Mouse (Mus musculus) stomach, postnatal 0 days (tissue): ENCODE measurements around the gene Aym1. TPM values are rescaled to one million over a fixed set of nuclear protein-coding genes. Genes with fewer than 3 reads are reported as not detected.
A peak's percentile ranks its signal among the peaks of the same experiment; 100 is the strongest.

Experiments used
- ATAC-seq: fragments of 200-750 bp; cut with Nextera tagmentation; 2 replicates; pipeline ENCODE4 v1.8.0; 2017; ENCODE audit not compliant: low FRiP score, low TSS enrichment
- DNase-seq: peaks from one replicate; pipeline ENCODE4 v3.0.0-alpha.2; 2016; ENCODE audit warnings: low spot score
- H3K27ac ChIP-seq: fragments of 300-500 bp; sonication (generic); replicated peaks from 2 replicates; pipeline ENCODE4 v1.5.1; 2014; ENCODE audit warnings: mild to moderate bottlenecking, control low read depth
- H3K27me3 ChIP-seq: fragments of 300-500 bp; sonication (generic); 2 replicates; pipeline ENCODE4 v1.6.1; 2014; ENCODE audit warnings: low read length; ENCODE audit not compliant: control insufficient read depth, insufficient read depth
- H3K36me3 ChIP-seq: fragments of 300-500 bp; sonication (generic); 2 replicates; pipeline ENCODE4 v1.6.1; 2014; ENCODE audit warnings: low read length, mixed read lengths; ENCODE audit not compliant: control insufficient read depth, insufficient read depth
- H3K4me1 ChIP-seq: fragments of 300-500 bp; sonication (generic); replicated peaks from 2 replicates; pipeline ENCODE4 v1.6.1; 2014; ENCODE audit warnings: antibody characterized with exemption; ENCODE audit not compliant: control insufficient read depth, insufficient read depth
- H3K4me2 ChIP-seq: fragments of 300-500 bp; sonication (generic); replicated peaks from 2 replicates; pipeline ENCODE4 v1.6.1; 2014; ENCODE audit warnings: low read depth, mild to moderate bottlenecking, control low read depth, moderate library complexity
- H3K4me3 ChIP-seq: fragments of 300-500 bp; sonication (generic); 2 replicates; pipeline ENCODE4 v1.5.1; 2014; ENCODE audit warnings: low read depth, low read length, control low read depth
- H3K9ac ChIP-seq: fragments of 300-500 bp; sonication (generic); 2 replicates; pipeline ENCODE4 v1.6.1; 2014; ENCODE audit warnings: mild to moderate bottlenecking, low read length, control low read depth, mixed read lengths
- H3K9me3 ChIP-seq: fragments of 300-500 bp; sonication (generic); 2 replicates; pipeline ENCODE4 v1.6.1; 2016; ENCODE audit warnings: low read length; ENCODE audit not compliant: control insufficient read depth
- CTCF ChIP-seq: IDR thresholded peaks from 2 replicates; pipeline ENCODE4 v1.5.1; 2016; ENCODE audit warnings: antibody characterized with exemption, low read depth, mild to moderate bottlenecking, moderate library complexity
- EP300 ChIP-seq: optimal IDR thresholded peaks from 2 replicates; pipeline ENCODE3; 2016; ENCODE audit warnings: antibody characterized with exemption
- WGBS: fragments of 180-500 bp; shearing (Covaris S2); extraction: QIAGEN DNeasy Blood & Tissue Kit; methylation state at CpG from one replicate; pipeline ENCODE4 v1.1.7; 2014; 5-methylcytosine and 5-hydroxymethylcytosine counted together
- polyA plus RNA-seq: library from polyadenylated mRNA; unstranded; fragments of >200 nt; fragmentation: Nextera tagmentation; extraction: Ambion mirVana; gene quantifications from 2 replicates; pipeline ENCODE4 v1.2.1, GENCODE M21; 2015

Aym1 gene
- polyA plus RNA-seq, 1 experiment from 2014 or later = not detected

DNA sequence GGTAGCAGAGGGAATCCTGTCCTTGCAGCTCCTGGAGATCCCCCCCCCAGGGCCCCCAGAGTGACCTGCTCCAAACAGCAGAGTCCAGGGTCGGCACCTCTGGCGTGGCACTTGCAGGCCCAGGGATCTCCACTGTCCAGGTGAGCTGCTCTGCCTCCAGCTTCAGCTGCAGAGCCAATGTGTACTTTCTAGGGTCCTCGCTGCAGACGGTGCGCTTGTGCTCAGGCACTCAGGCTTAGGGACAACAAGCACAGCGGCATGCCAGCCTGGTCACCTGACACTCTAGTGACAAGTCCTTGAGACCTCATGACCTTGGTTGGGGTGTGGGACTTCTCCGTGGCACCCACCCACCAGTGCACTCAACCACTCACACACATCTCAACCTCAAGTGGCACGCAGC is 27.6 kb upstream of the Aym1 start:
- TF ChIP-seq CTCF = no peak
- TF ChIP-seq EP300 = no peak
- no peaks in the 10 kb centered on the region for H3K9me3 ChIP-seq
- H3K4me3 ChIP-seq = no peak overlapping the region
- DNase-seq = no peak
- no peaks in the 10 kb centered on the region; the same call in 1 of the 2 replicates for H3K4me1 ChIP-seq
- 90% methylated on average over 8 of the region's 8 CpGs for WGBS
- no peaks in the 10 kb centered on the region; the same call in 1 of the 2 replicates for H3K27me3 ChIP-seq
- no peak overlapping the region for H3K9ac ChIP-seq
- ATAC-seq = no peak
- H3K36me3 ChIP-seq = no peaks in the 10 kb centered on the region
- H3K4me2 ChIP-seq = no peak overlapping the region
- H3K27ac ChIP-seq = no peak overlapping the region

DNA sequence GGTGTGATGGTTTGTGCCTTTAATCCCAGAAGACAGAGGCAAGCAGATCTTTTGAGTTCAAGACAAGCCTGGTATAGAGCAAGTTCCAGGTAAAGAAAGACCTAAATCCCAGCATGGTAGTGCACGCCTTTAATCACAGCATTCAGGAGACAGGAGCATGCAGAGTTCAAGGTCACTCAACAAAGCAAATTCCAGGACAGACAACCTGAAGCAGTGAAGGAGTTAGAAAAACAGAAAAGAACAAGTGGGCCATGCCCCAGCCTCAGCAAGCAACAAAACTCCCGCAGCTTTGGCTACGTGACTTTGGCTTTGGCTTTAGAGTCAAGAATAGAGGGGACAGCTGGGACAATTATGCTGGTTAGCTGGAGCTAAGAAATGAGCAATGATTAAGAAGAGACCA is 26.9 kb upstream of the Aym1 start:
- no peak for ATAC-seq
- TF ChIP-seq CTCF = no peak
- no peak for TF ChIP-seq EP300
- WGBS = 77% methylated on average over 3 of the region's 3 CpGs
- Histone ChIP-seq H3K36me3 (no peaks in the 10 kb centered on the region), H3K4me1 (no peaks in the 10 kb centered on the region), H3K4me3 (no peak overlapping the region), H3K4me2 (no peak overlapping the region), H3K27ac (no peak overlapping the region), H3K9me3 (no peaks in the 10 kb centered on the region), H3K27me3 (no peaks in the 10 kb centered on the region), H3K9ac (no peak overlapping the region)
- no peak for DNase-seq

DNA sequence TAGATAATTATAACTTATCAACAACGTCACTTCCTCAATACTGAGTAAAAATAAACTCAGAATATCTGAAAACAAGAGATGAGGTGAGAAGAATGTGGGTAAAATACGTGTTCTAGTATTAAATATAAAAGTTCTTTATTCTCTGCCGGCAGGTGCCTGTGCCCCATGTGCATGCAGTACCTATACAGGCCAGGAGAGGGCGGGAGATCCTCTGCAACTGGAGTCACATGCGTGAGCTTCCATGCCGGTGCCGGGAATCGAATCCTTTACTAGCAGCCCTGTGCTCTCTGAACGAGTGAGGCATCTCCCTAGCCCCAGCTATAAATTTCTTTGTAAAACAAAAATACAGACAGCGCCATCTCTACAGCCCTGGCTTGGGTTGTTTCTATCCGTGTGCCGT is 24.9 kb upstream of the Aym1 start:
- no peak for TF ChIP-seq EP300
- TF ChIP-seq CTCF = peak; percentile 63
- no peak for DNase-seq
- no peak for ATAC-seq
- H3K27me3 ChIP-seq = no peaks in the 10 kb centered on the region; the same call in 1 of the 2 replicates
- H3K4me2 ChIP-seq = no peak overlapping the region
- H3K36me3 ChIP-seq = no peaks in the 10 kb centered on the region
- H3K4me1 ChIP-seq = no peaks in the 10 kb centered on the region
- no peaks in the 10 kb centered on the region for H3K9me3 ChIP-seq
- H3K9ac ChIP-seq = no peak overlapping the region
- 39% methylated on average over 12 of the region's 12 CpGs for WGBS
- no peak overlapping the region for H3K27ac ChIP-seq
- no peak overlapping the region for H3K4me3 ChIP-seq

DNA sequence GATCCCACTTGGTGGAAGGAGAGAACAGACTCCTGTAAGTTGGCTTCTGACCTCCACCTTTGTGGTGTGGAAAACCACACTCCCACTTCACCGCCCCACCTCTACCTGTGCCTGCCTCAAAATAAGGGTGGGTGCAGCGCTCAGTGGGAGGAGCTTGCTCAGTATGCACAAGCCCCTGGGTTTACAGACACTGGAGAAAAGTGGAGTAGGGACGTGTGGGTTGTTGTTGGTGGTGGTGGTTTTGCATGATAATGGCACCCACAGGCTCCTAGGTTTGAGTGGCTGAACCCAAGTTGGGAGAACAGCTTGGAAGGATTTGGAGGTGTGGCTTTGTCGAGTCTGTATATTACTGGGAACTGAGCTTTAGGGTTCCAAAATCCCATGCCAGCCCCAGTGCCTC is 24.2 kb upstream of the Aym1 start:
- DNase-seq (no peak), ATAC-seq (no peak)
- Histone ChIP-seq H3K9ac (no peak overlapping the region), H3K36me3 (no peaks in the 10 kb centered on the region), H3K4me1 (no peaks in the 10 kb centered on the region), H3K9me3 (no peaks in the 10 kb centered on the region), H3K27ac (no peak overlapping the region), H3K27me3 (no peaks in the 10 kb centered on the region; the same call in 1 of the 2 replicates), H3K4me2 (no peak overlapping the region), H3K4me3 (no peak overlapping the region)
- WGBS = 47% methylated on average over 4 of the region's 4 CpGs
- TF ChIP-seq EP300 (no peak), CTCF (no peak)

DNA sequence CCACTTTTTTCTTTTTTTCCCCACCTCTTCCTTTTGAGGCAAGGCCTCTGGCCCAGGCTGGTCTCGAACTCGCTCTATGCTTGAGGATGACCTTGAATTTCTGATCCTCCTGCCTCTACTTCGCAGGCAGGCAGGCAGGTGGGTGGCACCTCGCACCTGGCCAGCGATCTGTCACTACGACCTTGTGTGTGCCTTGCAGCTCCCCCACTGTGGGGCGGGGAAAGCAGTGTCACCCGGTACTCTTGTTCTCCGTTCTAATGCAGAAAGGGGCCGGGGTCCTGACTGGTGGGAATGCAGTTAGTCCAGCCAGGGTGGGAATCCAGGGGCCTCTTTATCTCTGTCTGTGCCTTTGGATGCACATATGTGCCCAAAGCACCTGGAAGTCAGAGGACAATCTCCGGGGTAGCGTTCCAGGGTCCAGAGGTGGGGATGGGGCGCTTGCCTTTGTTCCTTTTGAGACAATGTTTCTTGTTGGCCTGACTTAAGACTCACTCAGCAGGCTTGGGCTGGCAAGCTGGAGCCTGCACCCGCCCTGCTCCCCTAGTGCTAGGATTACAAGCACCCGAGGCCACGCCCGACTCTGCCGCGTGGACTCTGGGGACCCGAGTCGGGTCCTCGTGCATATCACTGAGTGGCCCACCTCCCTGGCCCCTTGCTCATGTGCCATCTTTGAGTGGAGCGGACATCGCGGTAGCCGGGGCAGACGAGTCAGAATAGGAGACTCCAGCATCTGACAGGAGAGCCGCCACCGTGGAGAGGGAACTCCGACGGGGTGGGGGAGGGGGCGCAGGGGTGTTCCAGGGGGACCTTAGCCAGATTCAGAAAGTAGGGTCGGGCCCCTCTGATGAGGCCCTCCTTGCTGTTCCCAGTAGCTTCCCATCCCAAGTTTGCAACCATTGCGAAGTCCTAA is 22.2 kb upstream of the Aym1 start:
- Histone ChIP-seq H3K27me3 (no peaks in the 10 kb centered on the region; the same call in 1 of the 2 replicates), H3K9me3 (no peaks in the 10 kb centered on the region), H3K4me1 (no peaks in the 10 kb centered on the region), H3K9ac (peak overlapping the region; percentile 13; the same call in 1 of the 2 replicates), H3K36me3 (no peaks in the 10 kb centered on the region), H3K4me2 (peak overlapping the region; percentile 46), H3K4me3 (peak overlapping the region; percentile 27), H3K27ac (no peak overlapping the region)
- TF ChIP-seq EP300 (no peak), CTCF (no peak)
- 0 out of 2 replicates have a peak, but pooled peaks have one; percentile 30 for ATAC-seq
- WGBS = 6% methylated on average over 34 of the region's 34 CpGs
- DNase-seq = no peak

- no peak for TF ChIP-seq CTCF
- H3K4me3 ChIP-seq = peak overlapping the region; percentile 27
- H3K27ac ChIP-seq = no peak overlapping the region
- 4% methylated on average over 17 of the region's 17 CpGs for WGBS
- no peaks in the 10 kb centered on the region for H3K4me1 ChIP-seq
- H3K27me3 ChIP-seq = no peaks in the 10 kb centered on the region; the same call in 1 of the 2 replicates
- H3K9ac ChIP-seq = no peak overlapping the region
- peak overlapping the region; percentile 46 for H3K4me2 ChIP-seq
- H3K9me3 ChIP-seq = no peaks in the 10 kb centered on the region
- no peaks in the 10 kb centered on the region for H3K36me3 ChIP-seq
- no peak for DNase-seq
- no peak for ATAC-seq
Measured at GRCm38 (mm10) chr5:113335732-113336131, 21.4 kb upstream of the Aym1 start.
